Mouse (Mus musculus): ENCODE data around the gene Tmem245.

DNA sequence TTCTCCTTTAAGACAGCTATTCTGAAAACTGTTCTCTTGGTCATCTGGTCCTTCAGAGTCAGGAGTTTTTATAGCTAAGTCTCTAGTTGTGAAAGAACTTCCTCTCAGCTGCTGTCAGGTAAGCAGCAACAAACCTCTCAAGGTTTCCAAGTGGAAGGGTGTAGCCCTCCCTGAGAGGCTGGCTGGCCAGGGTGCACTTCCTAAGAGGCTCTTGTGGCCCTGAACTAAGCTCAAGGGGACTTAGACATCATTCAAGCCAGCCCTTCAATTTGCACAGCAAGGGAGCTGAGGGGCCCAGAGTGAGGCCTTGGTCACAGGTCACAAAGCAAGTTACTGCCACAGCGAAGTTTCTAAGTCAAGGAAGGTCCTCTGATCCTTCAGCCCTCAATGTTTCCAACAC lies 4.0 kb downstream of the Tmem245 start:
- TF ChIP-seq CTCF (IDR thresholded peaks at IDR 0.05; ENCODE audit: low read depth, low read length): no peak
- TF ChIP-seq POLR2A (IDR thresholded peaks at IDR 0.05; ENCODE audit: borderline replicate concordance, low read depth, low read length): no peak
